Mouse (Mus musculus) heart, embryonic 13.5 days (tissue): ENCODE results near the gene Scgb1b17. TPM values are rescaled to one million over a fixed set of nuclear protein-coding genes. Genes with fewer than 3 reads are reported as not detected.
"Not testable (repeated sequence)": the region's sequence is repeated elsewhere in the genome, so short reads cannot be mapped to it uniquely, and the experiment has no call there.

Experiments
- ATAC-seq: fragments of 200-750 bp; cut with Nextera tagmentation; 2 replicates; pipeline ENCODE4 v1.8.0; 2017; ENCODE audit warnings: moderate TSS enrichment; ENCODE audit not compliant: insufficient number of reproducible peaks, low FRiP score, low TSS enrichment; ENCODE audit errors: extremely low read depth
- H3K27ac ChIP-seq: fragments of 300-500 bp; sonication (generic); replicated peaks from 2 replicates; pipeline ENCODE4 v1.5.1; 2015; ENCODE audit warnings: moderate library complexity, mild to moderate bottlenecking, inconsistent platforms
- H3K27me3 ChIP-seq: fragments of 300-500 bp; sonication (generic); replicated peaks from 2 replicates; pipeline ENCODE4 v1.6.1; 2015; ENCODE audit warnings: mild to moderate bottlenecking, inconsistent platforms
- H3K36me3 ChIP-seq: fragments of 300-500 bp; sonication (generic); 2 replicates; pipeline ENCODE4 v1.6.1; 2015; ENCODE audit warnings: mild to moderate bottlenecking, inconsistent platforms
- H3K4me1 ChIP-seq: fragments of 300-500 bp; sonication (generic); 2 replicates; pipeline ENCODE4 v1.6.1; 2015; ENCODE audit warnings: inconsistent platforms
- H3K4me2 ChIP-seq: fragments of 300-500 bp; sonication (generic); 2 replicates; pipeline ENCODE4 v1.6.1; 2015; ENCODE audit warnings: inconsistent platforms, mild to moderate bottlenecking, moderate library complexity
- H3K4me3 ChIP-seq: fragments of 300-500 bp; sonication (generic); 2 replicates; pipeline ENCODE4 v1.5.1; 2015; ENCODE audit warnings: moderate library complexity, mild to moderate bottlenecking, inconsistent platforms
- H3K9ac ChIP-seq: fragments of 300-500 bp; sonication (generic); 2 replicates; pipeline ENCODE4 v1.6.1; 2015; ENCODE audit warnings: inconsistent platforms, mild to moderate bottlenecking, moderate library complexity
- H3K9me3 ChIP-seq: fragments of 300-500 bp; sonication (generic); 2 replicates; pipeline ENCODE4 v1.6.1; 2016; ENCODE audit warnings: inconsistent platforms
- polyA plus RNA-seq: library from polyadenylated mRNA; unstranded; fragments of >200 nt; fragmentation: Nextera tagmentation; extraction: Ambion mirVana; gene quantifications from 2 replicates; pipeline ENCODE4 v1.2.1, GENCODE M21; 2015

The Scgb1b17 gene
- not detected in 2 replicates for polyA plus RNA-seq

- H3K36me3 ChIP-seq, H3K9me3 ChIP-seq, H3K4me2 ChIP-seq, H3K27ac ChIP-seq, ATAC-seq, H3K9ac ChIP-seq, H3K4me1 ChIP-seq, H3K27me3 ChIP-seq, H3K4me3 ChIP-seq: not testable (repeated sequence)
Observed at GRCm38 (mm10) chr7:33063149-33063548, at the start of gene Scgb1b17. Scgb1b17 (plus strand) TSS chr7:33063449.

- H3K4me1 ChIP-seq, H3K4me3 ChIP-seq, H3K9me3 ChIP-seq, H3K27me3 ChIP-seq, H3K4me2 ChIP-seq, H3K27ac ChIP-seq, H3K36me3 ChIP-seq, ATAC-seq, H3K9ac ChIP-seq: not testable (repeated sequence)
Observed at GRCm38 (mm10) chr7:33056461-33056860, 6.8 kb upstream of the Scgb1b17 start, which contains the start of gene Scgb2b17. Scgb2b17 (minus strand) TSS chr7:33056561.

Other genes with a start within 250 kb of the Scgb1b17 start
- not detected in 2 replicates for gene Scgb2b15, start 233.8 kb upstream of the Scgb1b17 start, polyA plus RNA-seq
- not detected in 2 replicates for gene Scgb1b15, start 226.9 kb upstream of the Scgb1b17 start, polyA plus RNA-seq
- not detected in 2 replicates for gene Scgb2b17, start 6.9 kb upstream of the Scgb1b17 start, polyA plus RNA-seq
- gene Scgb2b18, start 110.4 kb downstream of the Scgb1b17 start, polyA plus RNA-seq = not detected in 2 replicates
- gene Scgb1b18, start 122.1 kb downstream of the Scgb1b17 start, polyA plus RNA-seq = not detected in 2 replicates
- not detected in 2 replicates for gene Scgb2b19, start 216.9 kb downstream of the Scgb1b17 start, polyA plus RNA-seq
- gene Scgb1b19, start 223.8 kb downstream of the Scgb1b17 start, polyA plus RNA-seq = not detected in 2 replicates